Mouse (Mus musculus) heart, postnatal 10 days (tissue): ENCODE measurements around the gene Ubr7. TPM values are rescaled to one million over a fixed set of nuclear protein-coding genes. Genes with fewer than 3 reads are reported as not detected.

Experiments
- DNase-seq, 2 experiments: peaks; one replicate each; pipeline ENCODE4 v3.0.0; 2021
- intact Hi-C: fragments of 180-260 bp; cut with DNase I; formaldehyde crosslinking; loops from one replicate; pipeline ENCODE4 v1.15.1; 2025
- total RNA-seq, 2 experiments: library from RNA; stranded (reverse); gene quantifications; 2 replicates each; pipeline ENCODE4 v1.2.3; 2021

The Ubr7 gene
- total RNA-seq, 2 experiments from 2014 or later = 33.1 to 34.3 TPM

- no peak for DNase-seq
- intact Hi-C loops = loop anchor here (1.0 to 5.0 kb wide), 2 partner anchors 137 to 325 kb away; partner anchors contain the start of gene Btbd7
Observed at GRCm38 (mm10) chr12:102740285-102740684, 17.5 kb upstream of the Ubr7 start.

DNA sequence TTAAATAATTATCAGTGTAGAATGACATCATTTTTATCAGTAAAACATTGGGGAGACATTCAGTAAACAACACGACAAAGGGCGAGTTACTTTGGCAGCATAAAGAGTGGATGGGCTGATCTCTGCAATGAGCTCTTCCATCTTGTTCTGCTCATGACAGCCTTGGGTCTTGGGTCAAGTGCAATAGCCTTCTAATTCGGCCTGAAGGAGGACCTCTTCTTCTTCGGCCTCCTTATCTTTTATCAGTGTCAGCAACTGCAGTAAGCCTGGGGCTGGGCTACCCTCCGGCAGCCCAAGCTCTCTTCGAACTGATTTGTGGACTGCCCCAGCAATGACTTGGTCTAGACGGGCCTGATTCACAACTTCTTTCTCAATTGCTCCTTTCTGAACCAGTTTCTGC, 15.7 kb upstream of the Ubr7 start:
- intact Hi-C loops = loop anchor here (5.0 kb wide), 1 partner anchor 135 kb away; the partner anchor contains the start of gene Btbd7
- no peak for DNase-seq

DNA sequence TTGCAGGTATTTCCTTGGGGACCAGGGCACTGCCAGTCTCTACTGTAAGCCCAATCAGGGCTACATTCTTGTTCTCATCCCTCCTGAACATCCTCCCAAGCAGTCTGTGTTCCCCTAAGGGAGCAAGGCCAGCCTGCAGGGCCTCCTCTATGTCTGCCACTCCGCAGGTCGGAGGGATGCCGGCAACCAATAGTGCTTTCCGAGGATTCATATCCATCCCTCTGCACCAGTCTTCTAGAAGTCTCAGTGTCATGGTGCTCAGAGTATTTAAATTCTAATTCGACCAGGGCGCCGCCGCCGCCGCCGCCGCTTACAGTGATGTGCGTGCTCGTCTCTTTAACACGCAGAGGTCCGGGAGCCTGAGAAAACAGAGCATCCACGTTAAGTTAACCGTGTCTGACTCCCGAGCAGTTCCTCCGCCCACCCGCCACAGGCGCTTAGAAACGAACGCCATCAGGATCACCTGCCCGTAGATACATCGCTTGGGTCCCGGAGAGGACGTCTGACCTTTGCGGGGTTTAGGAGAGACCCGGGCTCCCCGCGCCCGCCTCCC, 14.7 kb upstream of the Ubr7 start:
- DNase-seq = no peak
- intact Hi-C loops = loop anchor here (1.0 to 5.0 kb wide), 2 partner anchors 14 to 134 kb away; partner anchors contain the start of genes Btbd7, Gm28051, Gon7 and Ubr7

- DNase-seq = peak; percentile 94
- intact Hi-C loops = loop anchor here (1.0 to 5.0 kb wide), 2 partner anchors 13 to 133 kb away; partner anchors contain the start of genes Btbd7, Gm28051, Gon7 and Ubr7
Observed at GRCm38 (mm10) chr12:102743589-102744574, 13.9 kb upstream of the Ubr7 start, which contains the start of the genes Moap1 and Tmem251. TSS of gene Moap1 (minus strand) at chr12:102743661. TSS of gene Tmem251 (plus strand) at chr12:102743762.

DNA sequence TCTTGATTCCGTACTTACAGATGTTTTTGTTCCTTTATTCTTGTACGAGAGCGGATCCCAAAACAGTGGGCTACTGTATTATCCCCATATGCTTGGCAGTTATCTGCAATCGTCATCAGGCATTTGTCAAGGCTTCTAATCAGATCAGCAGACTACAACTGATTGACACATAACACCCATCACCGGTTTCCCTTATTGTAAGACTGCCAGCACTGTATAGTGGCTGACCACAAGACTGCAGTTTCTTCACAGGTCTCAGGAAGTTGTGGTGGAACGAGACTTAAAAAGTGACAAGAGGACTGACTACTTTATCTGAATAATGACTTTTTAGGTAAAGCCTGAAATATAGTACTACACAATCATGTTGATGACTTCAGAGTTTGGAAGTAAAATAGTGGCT, 12.9 kb upstream of the Ubr7 start:
- no peak for DNase-seq
- intact Hi-C loops = loop anchor here (5.0 kb wide), 1 partner anchor 132 kb away; the partner anchor contains the start of gene Btbd7

DNA sequence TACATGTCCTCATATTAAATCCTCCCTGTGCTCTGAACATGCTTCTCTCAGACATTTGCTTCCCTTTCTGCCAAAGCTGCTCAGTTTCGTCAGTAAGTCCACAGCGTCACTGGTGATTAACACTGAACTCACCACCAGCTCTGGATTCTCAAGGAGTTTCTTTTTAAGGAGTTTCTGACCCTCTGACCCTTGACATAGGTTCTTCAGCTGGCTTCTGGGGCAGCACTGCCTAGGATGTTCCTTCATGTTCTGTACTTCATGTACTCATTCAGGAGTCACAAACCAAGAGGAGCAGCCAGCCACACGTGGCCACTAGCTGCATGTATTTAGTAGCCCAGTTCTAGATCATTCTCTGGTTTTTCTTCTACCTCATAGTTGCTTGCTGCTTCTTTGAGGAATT, 9.5 kb upstream of the Ubr7 start:
- intact Hi-C loops = no loop called here
- no peak for DNase-seq

GRCm38 (mm10) chr12:102756304-102756703, 1.5 kb upstream of the Ubr7 start:
- DNase-seq = no peak
- intact Hi-C loops = loop anchor here (5.0 kb wide), 1 partner anchor 121 kb away; the partner anchor contains the start of gene Btbd7

- intact Hi-C loops = loop anchor here (1.0 to 5.0 kb wide), 2 partner anchors 14 to 120 kb away; partner anchors contain the start of genes Btbd7, Moap1 and Tmem251
- no peak for DNase-seq
Observed at GRCm38 (mm10) chr12:102757055-102757688, 595 bp upstream of the Ubr7 start.

DNA sequence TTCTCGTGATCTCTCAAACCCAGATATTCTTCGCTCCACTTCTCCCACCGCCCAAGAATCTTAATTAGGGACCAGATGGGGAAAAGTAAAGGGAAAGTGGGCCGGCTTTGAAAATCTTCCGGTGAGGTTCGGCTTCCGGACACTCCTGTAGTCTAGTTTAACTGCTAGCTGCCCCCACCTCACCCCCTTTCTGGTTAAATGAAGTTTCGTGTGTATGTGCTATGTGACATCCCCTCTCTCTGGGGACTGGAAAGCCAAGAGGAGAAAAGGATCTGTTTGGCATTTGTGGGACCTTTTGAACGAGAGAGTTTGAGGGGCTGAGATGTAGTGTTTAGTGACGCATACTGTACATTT, 613 bp downstream of the Ubr7 start, which contains the start of gene Gm20604:
Gene Gm20604 (minus strand): TSS at position 270 of the 354 bp plus-strand sequence.
- DNase-seq = no peak
- intact Hi-C loops = loop anchor here (5.0 kb wide), 1 partner anchor 119 kb away; the partner anchor contains the start of gene Btbd7

GRCm38 (mm10) chr12:102758936-102759335, 1.2 kb downstream of the Ubr7 start:
- intact Hi-C loops = loop anchor here (5.0 kb wide), 1 partner anchor 118 kb away; the partner anchor contains the start of gene Btbd7
- DNase-seq = peak; percentile 19 to 36

DNA sequence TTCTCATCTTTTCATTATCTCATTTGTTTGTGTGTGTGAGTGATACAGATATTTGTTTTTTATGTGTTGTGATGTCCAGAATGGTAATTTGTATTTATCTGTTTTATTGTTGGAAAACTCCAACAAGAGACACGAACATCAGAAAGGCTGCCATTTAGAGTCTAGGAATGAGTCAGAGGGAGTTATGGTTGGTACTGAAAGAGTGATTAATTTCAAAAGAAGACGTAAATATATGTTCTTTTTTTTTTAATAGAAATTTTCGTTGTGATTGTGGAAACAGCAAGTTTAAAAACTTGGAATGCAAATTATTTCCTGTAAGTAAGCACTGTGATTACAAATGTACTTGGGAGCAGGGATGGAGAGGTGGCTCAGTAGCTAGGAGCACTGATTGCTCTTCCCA, 3.9 kb downstream of the Ubr7 start:
- intact Hi-C loops = no loop called here
- DNase-seq = no peak

DNA sequence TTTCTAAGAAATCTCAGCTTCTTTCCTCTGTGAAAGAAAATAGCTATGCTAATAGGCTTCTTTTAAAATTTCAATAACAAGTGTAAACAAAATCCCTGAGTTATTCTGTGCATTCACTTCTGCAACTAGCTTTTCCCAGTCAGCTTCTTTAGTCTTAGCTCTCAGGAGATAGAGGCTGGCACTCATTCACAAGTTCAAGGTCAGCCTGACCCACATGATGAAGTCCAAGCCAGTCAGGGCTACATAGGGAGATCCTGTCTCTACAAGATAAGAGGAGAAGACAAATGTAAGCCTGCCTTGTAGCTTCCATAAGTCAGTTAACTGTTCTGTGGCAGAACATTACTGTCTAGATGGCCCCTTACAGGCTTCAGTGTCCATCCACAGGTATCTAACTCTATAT, 5.9 kb downstream of the Ubr7 start:
- no peak for DNase-seq
- intact Hi-C loops = no loop called here

DNA sequence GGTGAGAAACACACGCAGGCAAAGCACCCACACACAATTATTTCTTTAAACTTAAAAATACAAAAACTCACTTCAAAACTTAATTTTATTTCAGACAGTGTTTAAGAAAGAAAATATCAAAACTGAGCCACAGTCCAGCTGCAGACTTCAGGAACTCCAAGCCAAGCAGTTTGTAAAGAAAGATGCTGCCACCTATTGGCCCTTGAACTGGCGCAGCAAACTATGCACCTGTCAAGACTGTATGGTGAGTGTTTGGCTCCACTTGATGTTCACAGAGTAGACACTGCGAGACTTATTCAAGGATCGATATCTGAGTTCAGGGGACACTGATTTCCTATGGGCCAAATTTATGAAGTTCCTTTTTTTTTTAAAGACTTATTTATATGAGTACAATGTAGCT, 11.2 kb downstream of the Ubr7 start:
- peak in 1 of 2 experiments; percentile 30 for DNase-seq
- intact Hi-C loops = no loop called here

DNA sequence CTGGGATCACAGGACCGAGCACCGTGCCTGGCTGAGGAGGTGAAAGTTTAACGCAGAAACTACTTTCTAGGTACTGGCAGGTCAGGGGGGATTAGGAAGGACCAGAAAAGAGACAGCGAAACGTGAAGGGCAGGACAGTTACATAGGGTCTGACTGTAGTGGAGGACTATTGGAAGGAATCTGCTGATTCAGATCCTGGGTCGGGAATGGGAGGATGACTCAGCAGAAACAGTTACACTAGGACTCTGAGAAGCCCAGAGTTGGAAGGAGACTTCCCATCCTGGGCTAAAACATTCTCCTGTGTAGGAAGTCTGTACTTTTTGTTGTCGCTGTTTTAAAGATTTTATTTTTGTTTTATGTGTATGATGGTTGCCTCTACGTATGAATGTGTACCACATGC, 13.8 kb downstream of the Ubr7 start:
- DNase-seq = no peak
- intact Hi-C loops = no loop called here

- intact Hi-C loops = no loop called here
- no peak for DNase-seq
Observed at GRCm38 (mm10) chr12:102772676-102773075, 14.9 kb downstream of the Ubr7 start.

- no peak for DNase-seq
- intact Hi-C loops = no loop called here
Observed at GRCm38 (mm10) chr12:102776035-102776434, 18.3 kb downstream of the Ubr7 start.

GRCm38 (mm10) chr12:102778151-102778550, 20.4 kb downstream of the Ubr7 start:
- intact Hi-C loops = no loop called here
- DNase-seq = no peak

DNA sequence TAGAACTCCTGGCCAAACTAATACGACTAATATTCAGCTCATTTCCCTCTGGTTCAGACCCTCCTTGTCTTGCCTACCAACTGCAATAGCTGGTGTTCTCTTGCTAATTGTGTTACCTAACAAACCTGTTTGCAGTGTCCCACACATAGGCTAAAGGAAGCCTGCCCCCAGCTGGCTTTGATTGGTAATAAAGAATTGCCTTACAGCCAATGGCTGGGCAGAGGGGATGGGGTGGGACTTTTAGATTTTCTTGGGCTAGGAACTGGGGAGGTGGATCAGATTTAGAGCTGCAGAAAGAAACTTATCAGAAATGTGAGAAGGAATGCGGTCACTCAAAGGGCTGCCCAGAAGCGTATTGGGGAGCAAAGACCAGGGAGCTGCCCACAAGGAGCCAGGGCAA, 21.7 kb downstream of the Ubr7 start:
- peak in 1 of 2 experiments; percentile 19 for DNase-seq
- intact Hi-C loops = no loop called here

GRCm38 (mm10) chr12:102782841-102783240, 25.1 kb downstream of the Ubr7 start:
- intact Hi-C loops = no loop called here
- no peak for DNase-seq

GRCm38 (mm10) chr12:102784899-102785592, 27.3 kb downstream of the Ubr7 start:
- DNase-seq = no peak
- intact Hi-C loops = no loop called here
